Mouse (Mus musculus) forebrain, embryonic 13.5 days (tissue): ENCODE data around the gene Ccdc125. TPM values are rescaled to one million over a fixed set of nuclear protein-coding genes. Genes with fewer than 3 reads are reported as not detected.

Source experiments
- ATAC-seq: fragments of 200-750 bp; cut with Nextera tagmentation; 2 replicates; pipeline ENCODE4 v1.8.0; 2017
- H3K27ac ChIP-seq: fragments of 300-500 bp; sonication (generic); 2 replicates; pipeline ENCODE4 v1.5.1; 2015; ENCODE audit warnings: inconsistent platforms, mild to moderate bottlenecking, moderate library complexity
- H3K27me3 ChIP-seq: fragments of 300-500 bp; sonication (generic); 2 replicates; pipeline ENCODE4 v1.6.1; 2015; ENCODE audit warnings: mild to moderate bottlenecking, inconsistent platforms
- H3K36me3 ChIP-seq: fragments of 300-500 bp; sonication (generic); 2 replicates; pipeline ENCODE4 v1.6.1; 2015; ENCODE audit warnings: mild to moderate bottlenecking, inconsistent platforms; ENCODE audit not compliant: poor library complexity, severe bottlenecking
- H3K4me1 ChIP-seq: fragments of 300-500 bp; sonication (generic); 2 replicates; pipeline ENCODE4 v1.6.1; 2015; ENCODE audit warnings: inconsistent platforms
- H3K4me2 ChIP-seq: fragments of 300-500 bp; sonication (generic); 2 replicates; pipeline ENCODE4 v1.6.1; 2015; ENCODE audit warnings: inconsistent platforms, mild to moderate bottlenecking, moderate library complexity
- H3K4me3 ChIP-seq: fragments of 300-500 bp; sonication (generic); 2 replicates; pipeline ENCODE4 v1.5.1; 2015; ENCODE audit warnings: mild to moderate bottlenecking, inconsistent platforms
- H3K9ac ChIP-seq: fragments of 300-500 bp; sonication (generic); 2 replicates; pipeline ENCODE4 v1.6.1; 2015; ENCODE audit warnings: mild to moderate bottlenecking, inconsistent platforms
- H3K9me3 ChIP-seq: fragments of 300-500 bp; sonication (generic); replicated peaks from 2 replicates; pipeline ENCODE4 v1.6.1; 2016; ENCODE audit warnings: inconsistent platforms
- WGBS: fragments of 180-500 bp; shearing (Covaris S2); methylation state at CpG from one replicate; pipeline ENCODE4 v1.1.7; 2015; 5-methylcytosine and 5-hydroxymethylcytosine counted together
- polyA plus RNA-seq: library from polyadenylated mRNA; unstranded; fragments of >200 nt; fragmentation: Nextera tagmentation; extraction: Ambion mirVana; gene quantifications from 2 replicates; pipeline ENCODE4 v1.2.1, GENCODE M21; 2015

Gene Ccdc125
- polyA plus RNA-seq, 1 experiment from 2014 or later = 2.3 TPM

DNA sequence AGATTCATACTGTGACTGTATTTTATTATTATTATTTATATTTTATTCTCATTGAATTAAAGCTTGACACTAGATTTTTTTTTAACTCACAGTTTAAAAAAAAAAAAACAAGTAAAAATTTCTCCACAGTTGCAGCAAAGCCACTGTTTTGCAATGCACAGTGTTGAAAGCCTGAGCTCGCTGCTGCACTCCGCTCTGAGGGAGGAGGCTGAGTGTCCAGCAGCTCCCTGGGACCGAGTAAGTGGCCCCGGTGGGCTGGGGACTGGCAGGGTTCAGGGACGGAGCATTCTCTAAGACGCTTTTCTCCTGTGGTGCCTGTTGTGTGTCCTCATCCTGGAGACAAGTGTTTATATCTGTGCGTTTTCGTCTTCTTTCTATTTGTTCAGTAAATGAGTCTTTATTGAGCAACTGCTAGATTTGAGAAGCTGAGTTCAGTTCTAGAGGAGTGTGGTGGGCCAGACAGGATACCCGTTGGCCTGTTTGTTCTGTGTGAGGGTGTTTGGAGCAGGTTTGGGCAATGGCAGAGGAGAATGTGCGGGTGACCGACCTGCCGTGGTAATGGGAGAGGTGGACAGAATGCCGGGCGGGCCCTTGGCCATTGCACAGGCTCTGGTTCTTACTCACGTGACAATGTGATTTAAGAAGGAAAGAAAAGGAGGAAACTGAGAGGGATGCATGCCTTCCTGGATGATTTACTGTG, 6.6 kb downstream of the Ccdc125 start:
- ATAC-seq = no peak
- 89% methylated on average over 15 of the region's 15 CpGs for WGBS

DNA sequence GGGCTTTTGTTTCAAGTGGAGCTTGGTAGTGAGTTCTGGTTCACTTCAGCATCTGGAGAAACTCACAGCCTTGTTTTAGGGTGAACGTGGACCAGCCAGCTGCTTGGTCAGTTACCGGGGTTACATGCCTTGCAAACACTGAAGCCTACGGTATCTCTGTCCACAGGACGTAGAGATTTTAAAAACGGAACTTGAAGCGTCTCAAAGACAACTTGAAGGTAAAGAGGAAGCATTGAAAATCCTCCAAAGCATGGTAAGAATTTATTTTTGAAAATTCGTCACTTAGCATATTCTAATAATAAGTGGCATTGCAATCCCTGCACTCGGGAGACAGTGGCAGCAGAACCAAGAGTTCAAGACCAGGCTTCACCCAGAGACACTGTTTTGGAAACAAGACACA, 12.1 kb downstream of the Ccdc125 start:
- Histone ChIP-seq H3K27ac (no peak overlapping the region), H3K27me3 (no peaks in the 10 kb centered on the region), H3K36me3 (no peaks in the 10 kb centered on the region), H3K4me2 (no peak overlapping the region), H3K9me3 (no peaks in the 10 kb centered on the region), H3K9ac (no peak overlapping the region), H3K4me3 (no peak overlapping the region), H3K4me1 (no peaks in the 10 kb centered on the region)
- no peak for ATAC-seq
- WGBS = 92% methylated on average over 8 of the region's 8 CpGs

More for the DNA sequence above, 6.6 kb downstream of the Ccdc125 start:
- H3K4me2 ChIP-seq = no peak overlapping the region
- no peak overlapping the region for H3K27ac ChIP-seq
- no peak overlapping the region for H3K9ac ChIP-seq
- H3K4me3 ChIP-seq = no peak overlapping the region
- H3K36me3 ChIP-seq = no peaks in the 10 kb centered on the region
- H3K4me1 ChIP-seq = no peaks in the 10 kb centered on the region
- H3K9me3 ChIP-seq = no peaks in the 10 kb centered on the region
- peaks cover under 1% of the 10 kb centered on the region; the same call in 1 of the 2 replicates for H3K27me3 ChIP-seq

DNA sequence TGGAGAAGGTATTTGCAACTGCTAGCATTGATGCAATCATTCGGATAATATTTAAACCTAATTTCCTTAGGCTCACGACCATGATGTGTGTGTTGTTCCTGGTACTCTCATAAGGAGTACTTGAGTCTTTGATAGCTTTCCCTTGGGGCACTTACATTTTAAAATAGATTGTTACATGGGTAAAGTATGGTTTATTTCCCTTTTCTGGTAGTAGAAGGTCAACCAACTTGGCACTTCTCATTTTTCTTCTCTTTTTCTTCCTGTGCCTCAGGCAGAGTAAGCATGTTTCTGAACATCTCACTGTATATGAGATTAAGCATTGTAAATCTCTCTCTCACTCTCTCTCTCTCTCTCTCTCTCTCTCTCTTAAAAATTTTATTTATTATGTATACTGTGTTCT, 13.3 kb downstream of the Ccdc125 start:
- no peak for ATAC-seq
- H3K4me3 ChIP-seq = no peak overlapping the region
- 80% methylated on average over 2 of the region's 2 CpGs for WGBS

DNA sequence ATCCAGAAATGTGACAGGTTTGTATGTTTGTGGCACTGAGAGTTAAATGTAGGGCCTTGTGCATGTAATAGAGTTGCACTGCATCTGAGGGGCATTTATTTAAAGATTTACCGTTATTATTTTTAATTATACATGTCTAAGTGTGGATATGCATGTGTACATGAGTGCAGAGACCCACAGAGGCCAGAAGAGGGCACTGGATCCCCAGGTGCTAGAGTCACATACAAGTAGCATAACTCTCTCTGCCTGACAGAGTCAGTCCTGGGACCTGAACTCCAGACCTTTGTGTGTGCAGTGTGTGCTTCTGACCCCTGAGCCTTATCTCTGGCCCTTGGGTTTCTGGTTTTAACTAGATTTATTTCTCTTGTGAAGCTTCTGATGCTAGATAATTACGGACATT, 14.8 kb downstream of the Ccdc125 start:
- Histone ChIP-seq H3K9me3 (no peaks in the 10 kb centered on the region), H3K4me2 (no peak overlapping the region), H3K27ac (no peak overlapping the region), H3K36me3 (no peaks in the 10 kb centered on the region), H3K27me3 (no peaks in the 10 kb centered on the region), H3K4me1 (no peaks in the 10 kb centered on the region), H3K9ac (no peak overlapping the region), H3K4me3 (no peak overlapping the region)
- ATAC-seq = no peak
- WGBS = 77% methylated on average over 2 of the region's 2 CpGs

More for the DNA sequence above, 13.3 kb downstream of the Ccdc125 start:
- Histone ChIP-seq H3K36me3 (no peaks in the 10 kb centered on the region), H3K27me3 (no peaks in the 10 kb centered on the region), H3K9me3 (no peaks in the 10 kb centered on the region), H3K4me1 (no peaks in the 10 kb centered on the region), H3K27ac (no peak overlapping the region), H3K9ac (no peak overlapping the region), H3K4me2 (no peak overlapping the region)

DNA sequence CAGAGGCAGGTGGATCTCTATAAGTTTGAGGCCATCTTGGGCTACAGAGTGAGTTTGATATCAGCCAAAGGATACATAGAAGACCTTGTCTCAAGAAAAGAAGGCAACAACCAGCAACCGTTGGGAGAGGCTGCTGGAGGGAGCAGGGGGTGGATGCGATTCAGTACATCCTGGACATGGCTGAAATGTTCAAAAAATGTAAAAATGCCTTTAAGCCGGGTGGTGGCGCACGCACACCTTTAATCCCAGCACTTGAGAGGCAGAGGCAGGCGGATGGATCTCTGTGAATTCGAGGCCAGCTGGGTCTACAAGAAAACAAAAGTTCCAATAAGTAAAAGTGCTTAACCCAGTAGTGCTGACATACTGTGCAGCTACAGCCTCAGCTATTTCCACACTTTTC, 18.0 kb downstream of the Ccdc125 start:
- WGBS = 78% methylated on average over 7 of the region's 7 CpGs
- H3K36me3 ChIP-seq = no peaks in the 10 kb centered on the region
- H3K9ac ChIP-seq = no peak overlapping the region
- H3K4me2 ChIP-seq = no peak overlapping the region
- no peaks in the 10 kb centered on the region for H3K27me3 ChIP-seq
- no peak overlapping the region for H3K4me3 ChIP-seq
- no peak overlapping the region for H3K27ac ChIP-seq
- no peak for ATAC-seq
- no peaks in the 10 kb centered on the region for H3K9me3 ChIP-seq
- H3K4me1 ChIP-seq = no peaks in the 10 kb centered on the region

DNA sequence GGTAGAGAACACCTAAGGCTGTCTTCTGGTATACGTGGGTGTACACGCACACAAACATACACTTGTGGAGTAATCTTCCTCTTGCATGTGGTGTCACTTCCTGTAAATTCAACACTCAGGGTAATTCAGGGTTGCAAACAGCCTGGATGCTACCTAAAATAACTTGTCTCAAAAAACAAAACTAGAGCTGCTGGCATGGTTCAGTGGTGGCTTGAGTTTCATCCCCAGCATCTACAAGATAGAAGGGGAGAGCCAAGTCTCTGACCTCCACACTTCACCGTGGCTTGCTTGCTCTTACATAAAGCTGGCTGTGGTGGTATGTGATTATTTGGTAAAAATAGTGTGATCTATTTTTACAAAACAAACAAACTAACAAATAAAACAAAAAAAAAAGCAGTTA, 28.0 kb downstream of the Ccdc125 start:
- Histone ChIP-seq H3K36me3 (peaks cover 55% of the 10 kb centered on the region), H3K4me3 (no peak overlapping the region), H3K9me3 (no peaks in the 10 kb centered on the region), H3K27ac (no peak overlapping the region), H3K27me3 (no peaks in the 10 kb centered on the region), H3K4me2 (no peak overlapping the region), H3K4me1 (no peaks in the 10 kb centered on the region), H3K9ac (no peak overlapping the region)
- WGBS = 98% methylated on average over 3 of the region's 3 CpGs
- no peak for ATAC-seq

DNA sequence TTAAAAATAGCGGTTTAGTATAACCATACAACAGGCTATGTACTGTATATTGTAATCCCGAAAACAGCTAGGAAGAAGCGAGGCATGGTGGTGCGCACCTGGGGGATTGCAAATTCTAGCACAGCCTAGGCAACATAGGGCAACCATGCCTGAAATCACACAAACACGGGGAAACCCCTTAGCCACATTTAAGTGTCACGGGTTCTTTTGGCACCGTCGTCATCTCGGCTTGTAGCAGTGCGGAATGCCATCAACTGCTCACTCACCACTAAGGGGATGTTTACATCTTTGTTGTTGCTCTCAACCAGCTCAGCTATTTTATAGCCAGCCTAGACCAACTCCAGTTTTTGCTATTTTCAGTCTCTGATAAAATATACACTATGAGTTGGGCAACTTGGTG, 29.3 kb downstream of the Ccdc125 start:
- H3K36me3 ChIP-seq = peaks cover 67% of the 10 kb centered on the region
- H3K27me3 ChIP-seq = no peaks in the 10 kb centered on the region
- H3K9ac ChIP-seq = no peak overlapping the region
- no peaks in the 10 kb centered on the region for H3K9me3 ChIP-seq
- WGBS = 96% methylated on average over 10 of the region's 10 CpGs
- H3K4me3 ChIP-seq = no peak overlapping the region
- no peaks in the 10 kb centered on the region for H3K4me1 ChIP-seq
- no peak for ATAC-seq
- no peak overlapping the region for H3K4me2 ChIP-seq
- no peak overlapping the region for H3K27ac ChIP-seq

DNA sequence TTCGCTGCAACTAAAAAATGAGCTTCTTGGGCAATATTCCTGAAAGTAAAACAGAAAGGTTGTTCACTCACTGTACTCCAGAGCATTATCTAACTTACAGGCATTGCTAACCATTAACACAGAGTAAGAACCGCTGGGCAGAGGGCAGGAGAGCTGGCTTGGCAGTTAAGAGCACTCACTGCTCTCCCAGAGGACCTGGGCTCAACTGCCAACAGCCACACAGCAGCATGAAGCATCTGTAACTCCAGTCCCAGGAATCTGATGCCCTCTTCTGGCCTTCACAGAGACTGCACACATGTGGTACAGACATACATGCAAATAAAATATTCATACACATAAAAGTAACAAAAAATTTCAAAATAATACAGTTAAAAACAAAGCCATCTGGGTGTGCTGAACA, 34.0 kb downstream of the Ccdc125 start:
- Histone ChIP-seq H3K27ac (no peak overlapping the region), H3K9ac (no peak overlapping the region), H3K9me3 (no peaks in the 10 kb centered on the region), H3K36me3 (peaks cover 82% of the 10 kb centered on the region), H3K4me2 (no peak overlapping the region), H3K4me1 (no peaks in the 10 kb centered on the region), H3K4me3 (no peak overlapping the region), H3K27me3 (no peaks in the 10 kb centered on the region)
- WGBS = 96% methylated on average over 2 of the region's 2 CpGs
- ATAC-seq = no peak

DNA sequence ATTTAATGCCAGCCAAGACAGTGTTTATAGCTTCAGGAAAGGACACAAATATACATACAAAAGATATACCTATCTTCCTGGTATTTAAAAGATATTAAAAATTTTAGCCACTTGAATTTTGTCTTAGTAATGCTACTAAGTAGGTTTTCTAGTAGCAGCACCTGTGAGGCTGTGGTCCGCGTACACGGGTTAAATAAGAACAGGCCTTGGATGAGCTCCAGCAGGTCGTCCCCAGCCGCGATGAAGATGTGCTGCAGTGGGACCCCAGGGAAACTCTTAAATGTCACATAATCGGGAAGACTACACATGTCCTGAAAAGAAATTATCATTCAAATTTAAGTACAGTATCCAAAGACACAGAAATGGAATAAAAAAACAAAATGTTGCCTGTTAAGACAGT, 36.7 kb downstream of the Ccdc125 start:
- Histone ChIP-seq H3K9me3 (no peaks in the 10 kb centered on the region), H3K4me2 (no peak overlapping the region), H3K4me1 (no peaks in the 10 kb centered on the region), H3K9ac (no peak overlapping the region), H3K27me3 (no peaks in the 10 kb centered on the region), H3K36me3 (peaks cover 89% of the 10 kb centered on the region), H3K4me3 (no peak overlapping the region), H3K27ac (no peak overlapping the region)
- 95% methylated on average over 7 of the region's 7 CpGs for WGBS
- no peak for ATAC-seq

DNA sequence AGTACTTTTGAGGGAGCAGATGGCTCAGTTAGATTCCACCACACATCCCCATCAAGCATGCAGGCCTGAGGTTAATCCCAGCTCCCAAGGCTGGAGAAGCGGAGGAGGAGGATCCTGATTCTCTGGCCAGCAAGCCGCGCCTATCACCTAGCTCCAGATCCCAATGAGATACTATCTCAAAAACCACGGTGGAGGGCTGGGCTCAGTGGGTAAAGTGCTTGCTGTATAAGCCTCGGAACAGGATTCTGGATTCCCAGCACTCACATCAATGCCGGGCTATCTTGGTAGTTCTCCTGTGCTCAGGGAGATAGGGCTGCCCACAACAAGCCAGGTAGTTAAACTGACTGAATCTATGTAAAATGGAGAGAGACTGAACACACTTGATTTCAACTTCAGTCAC, 46.0 kb downstream of the Ccdc125 start:
- no peak overlapping the region for H3K9ac ChIP-seq
- no peak overlapping the region for H3K4me2 ChIP-seq
- H3K4me3 ChIP-seq = no peak overlapping the region
- H3K27ac ChIP-seq = no peak overlapping the region
- H3K4me1 ChIP-seq = no peaks in the 10 kb centered on the region
- 93% methylated on average over 6 of the region's 6 CpGs for WGBS
- H3K9me3 ChIP-seq = no peaks in the 10 kb centered on the region
- no peaks in the 10 kb centered on the region for H3K27me3 ChIP-seq
- peaks cover 78% of the 10 kb centered on the region for H3K36me3 ChIP-seq
- ATAC-seq = no peak

DNA sequence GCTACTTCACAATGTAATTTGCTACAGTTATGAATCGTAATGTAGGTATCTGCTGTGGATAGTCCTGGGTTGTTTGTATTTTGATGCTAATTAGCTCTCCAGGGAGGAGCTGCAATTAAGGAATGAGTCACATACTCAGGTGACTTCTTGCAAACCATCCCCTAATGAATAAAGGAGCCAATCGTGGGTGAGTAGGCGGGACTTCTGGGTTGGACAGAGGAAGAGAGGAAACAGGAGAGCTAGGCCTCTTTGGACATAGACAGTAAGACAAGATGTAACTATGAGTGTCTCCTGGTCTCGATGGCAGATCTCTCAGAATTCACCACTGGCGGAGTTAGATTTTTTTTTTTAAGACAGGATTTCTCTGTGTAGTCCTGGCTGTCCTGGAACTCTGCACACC, 52.1 kb downstream of the Ccdc125 start:
- H3K36me3 ChIP-seq = peaks cover 52% of the 10 kb centered on the region
- H3K4me1 ChIP-seq = 0 out of 2 replicates have a peak, but pooled peaks cover 6% of the 10 kb centered on the region
- H3K4me2 ChIP-seq = no peak overlapping the region
- H3K9ac ChIP-seq = no peak overlapping the region
- no peak for ATAC-seq
- H3K27ac ChIP-seq = no peak overlapping the region
- WGBS = 91% methylated on average over 5 of the region's 5 CpGs
- H3K9me3 ChIP-seq = no peaks in the 10 kb centered on the region
- H3K4me3 ChIP-seq = no peak overlapping the region
- no peaks in the 10 kb centered on the region for H3K27me3 ChIP-seq

DNA sequence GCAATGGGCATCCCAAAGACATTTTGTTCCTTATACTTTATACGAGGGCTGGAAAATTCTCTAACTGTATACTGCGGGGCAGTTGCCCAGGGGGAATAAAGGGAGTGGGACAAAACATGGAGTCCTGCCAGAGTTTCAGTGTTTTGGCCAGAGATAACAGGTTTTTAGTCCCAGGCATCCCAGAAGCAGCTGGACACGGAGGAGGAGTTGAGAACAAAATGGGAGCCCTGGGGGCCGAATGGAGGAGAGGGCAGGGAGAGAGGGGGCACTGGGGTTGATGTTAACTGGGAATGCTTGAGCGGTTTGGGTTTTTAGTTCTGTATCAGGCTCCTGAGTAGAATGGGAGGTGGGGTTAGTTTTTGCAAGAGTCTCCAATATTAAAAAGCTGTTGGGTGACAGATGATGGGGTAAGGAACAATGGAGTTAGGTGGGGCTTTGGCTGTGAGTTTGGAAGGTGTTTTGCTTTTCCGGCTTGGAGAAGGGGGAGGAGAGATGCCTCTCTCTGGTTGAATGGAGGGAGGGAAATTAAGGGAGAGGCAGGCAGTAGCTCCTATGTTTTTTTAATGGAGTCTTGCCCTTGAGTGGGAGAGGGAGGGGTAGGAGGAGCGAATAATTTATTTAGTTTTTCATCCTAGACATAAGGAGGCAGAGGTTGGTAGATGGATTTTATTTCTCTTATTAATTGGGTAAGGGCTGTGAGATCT, 54.7 kb downstream of the Ccdc125 start:
- Histone ChIP-seq H3K9ac (no peak overlapping the region), H3K27ac (no peak overlapping the region)
- WGBS = 71% methylated on average over 7 of the region's 7 CpGs

More for the DNA sequence above, 54.7 kb downstream of the Ccdc125 start:
- Histone ChIP-seq H3K4me2 (no peak overlapping the region; the same call in 1 of the 2 replicates), H3K4me1 (peaks cover 9% of the 10 kb centered on the region), H3K36me3 (peaks cover 50% of the 10 kb centered on the region), H3K4me3 (no peak overlapping the region), H3K27me3 (no peaks in the 10 kb centered on the region), H3K9me3 (no peaks in the 10 kb centered on the region)
- no peak for ATAC-seq
